Mouse (Mus musculus) heart, postnatal 4 days (tissue): ENCODE measurements around the gene Smco2. TPM values are rescaled to one million over a fixed set of nuclear protein-coding genes. Genes with fewer than 3 reads are reported as not detected.
"Not testable (repeated sequence)": the region's sequence is repeated elsewhere in the genome, so short reads cannot be mapped to it uniquely, and the experiment has no call there.

Experiments used
- DNase-seq: peaks from one replicate; pipeline ENCODE4 v3.0.0; 2021
- total RNA-seq, 2 experiments: library from RNA; stranded (reverse); gene quantifications; 2 replicates each; pipeline ENCODE4 v1.2.3; 2021

The Smco2 gene
- total RNA-seq, 2 experiments from 2014 or later, result 0.47 to 0.62 TPM

GRCm38 (mm10) chr6:146857386-146857785, 7.5 kb downstream of the Smco2 start:
- no peak for DNase-seq

GRCm38 (mm10) chr6:146863154-146863553, 13.2 kb downstream of the Smco2 start:
- no peak for DNase-seq

GRCm38 (mm10) chr6:146864370-146864769, 14.5 kb downstream of the Smco2 start:
- not testable (repeated sequence) for DNase-seq

- DNase-seq, result no peak
These were observed 15.8 kb downstream of the Smco2 start for GRCm38 (mm10) chr6:146865701-146866100.

- no peak for DNase-seq
These were observed 22.1 kb downstream of the Smco2 start for GRCm38 (mm10) chr6:146871975-146872374.

- no peak for DNase-seq
These were observed 24.5 kb downstream of the Smco2 start for GRCm38 (mm10) chr6:146874415-146874814.

GRCm38 (mm10) chr6:146876820-146877219, 26.9 kb downstream of the Smco2 start:
- DNase-seq, result no peak

- no peak for DNase-seq
These were observed 27.6 kb downstream of the Smco2 start for GRCm38 (mm10) chr6:146877425-146878045.

- DNase-seq, result no peak
These were observed 29.0 kb downstream of the Smco2 start for GRCm38 (mm10) chr6:146878926-146879325.

GRCm38 (mm10) chr6:146879856-146880255, 30.0 kb downstream of the Smco2 start:
- DNase-seq, result no peak

- no peak for DNase-seq
These were observed 30.4 kb downstream of the Smco2 start for GRCm38 (mm10) chr6:146880296-146880695.

GRCm38 (mm10) chr6:146881896-146882770, 32.2 kb downstream of the Smco2 start:
- DNase-seq, result no peak

GRCm38 (mm10) chr6:146883426-146883825, 33.5 kb downstream of the Smco2 start:
- no peak for DNase-seq

- no peak for DNase-seq
These were observed 34.3 kb downstream of the Smco2 start for GRCm38 (mm10) chr6:146884171-146884570.

- DNase-seq, result peak; percentile 27
These were observed 34.9 kb downstream of the Smco2 start for GRCm38 (mm10) chr6:146884851-146885250.

GRCm38 (mm10) chr6:146887958-146888659, 38.2 kb downstream of the Smco2 start, which contains the start of gene Ppfibp1:
Gene Ppfibp1 (plus strand): TSS chr6:146888487.
- DNase-seq, result peak; percentile 98

- DNase-seq, result no peak
These were observed 39.0 kb downstream of the Smco2 start for GRCm38 (mm10) chr6:146888660-146889490.

GRCm38 (mm10) chr6:146890215-146890614, 40.3 kb downstream of the Smco2 start:
- DNase-seq, result no peak

GRCm38 (mm10) chr6:146890633-146891032, 40.7 kb downstream of the Smco2 start:
- DNase-seq, result no peak

- no peak for DNase-seq
These were observed 44.0 kb downstream of the Smco2 start for GRCm38 (mm10) chr6:146893890-146894289.

- DNase-seq, result no peak
These were observed 48.8 kb downstream of the Smco2 start for GRCm38 (mm10) chr6:146898709-146899108.

- no peak for DNase-seq
These were observed 49.7 kb downstream of the Smco2 start for GRCm38 (mm10) chr6:146899647-146900046.
